Mouse (Mus musculus) neural tube, embryonic 12.5 days (tissue): ENCODE data around the gene Tom1l2. TPM values are rescaled to one million over a fixed set of nuclear protein-coding genes. Genes with fewer than 3 reads are reported as not detected.

ENCODE experiments used
- ATAC-seq: fragments of 200-750 bp; cut with Nextera tagmentation; 2 replicates; pipeline ENCODE4 v1.8.0; 2017; ENCODE audit warnings: low read depth, mild to moderate bottlenecking, moderate TSS enrichment, moderate library complexity; ENCODE audit not compliant: low FRiP score
- H3K27ac ChIP-seq: fragments of 300-500 bp; sonication (generic); 2 replicates; pipeline ENCODE4 v1.5.1; 2016
- H3K27me3 ChIP-seq: fragments of 300-500 bp; sonication (generic); replicated peaks from 2 replicates; pipeline ENCODE4 v1.6.1; 2016; ENCODE audit warnings: mild to moderate bottlenecking
- H3K36me3 ChIP-seq: fragments of 300-500 bp; sonication (generic); 2 replicates; pipeline ENCODE4 v1.6.1; 2016; ENCODE audit warnings: mild to moderate bottlenecking
- H3K4me1 ChIP-seq: fragments of 300-500 bp; sonication (generic); 2 replicates; pipeline ENCODE4 v1.6.1; 2016
- H3K4me2 ChIP-seq: fragments of 300-500 bp; sonication (generic); replicated peaks from 2 replicates; pipeline ENCODE4 v1.6.1; 2016; ENCODE audit warnings: mild to moderate bottlenecking
- H3K4me3 ChIP-seq: fragments of 300-500 bp; sonication (generic); 2 replicates; pipeline ENCODE4 v1.5.1; 2016
- H3K9ac ChIP-seq: fragments of 300-500 bp; sonication (generic); 2 replicates; pipeline ENCODE4 v1.6.1; 2016; ENCODE audit warnings: mild to moderate bottlenecking
- H3K9me3 ChIP-seq: fragments of 300-500 bp; sonication (generic); 2 replicates; pipeline ENCODE4 v1.6.1; 2016; ENCODE audit warnings: mild to moderate bottlenecking
- WGBS: fragments of 180-500 bp; shearing (Covaris S2); methylation state at CpG from one replicate; pipeline ENCODE4 v1.1.7; 2016; 5-methylcytosine and 5-hydroxymethylcytosine counted together
- polyA plus RNA-seq: library from polyadenylated mRNA; unstranded; fragments of >200 nt; fragmentation: Nextera tagmentation; extraction: Ambion mirVana; gene quantifications from 2 replicates; pipeline ENCODE4 v1.2.1, GENCODE M21; 2016

The Tom1l2 gene
- polyA plus RNA-seq, 1 experiment from 2014 or later, result 46.7 TPM

- no peak overlapping the region for H3K27ac ChIP-seq
- ATAC-seq, result no peak
Observed at GRCm38 (mm10) chr11:60300318-60300717, 52.4 kb downstream of the Tom1l2 start.

GRCm38 (mm10) chr11:60297772-60298171 lies 54.9 kb downstream of the Tom1l2 start:
- Histone ChIP-seq H3K4me2 (no peak overlapping the region), H3K4me3 (no peak overlapping the region), H3K9ac (no peak overlapping the region), H3K27me3 (no peaks in the 10 kb centered on the region), H3K27ac (no peak overlapping the region), H3K36me3 (no peaks in the 10 kb centered on the region), H3K9me3 (no peaks in the 10 kb centered on the region), H3K4me1 (peaks cover 40% of the 10 kb centered on the region)
- WGBS, result 79% methylated on average over 3 of the region's 3 CpGs
- no peak for ATAC-seq

More at GRCm38 (mm10) chr11:60300318-60300717, 52.4 kb downstream of the Tom1l2 start:
- WGBS, result 82% methylated on average over 3 of the region's 3 CpGs
- no peak overlapping the region for H3K4me3 ChIP-seq
- H3K4me1 ChIP-seq, result peaks cover 23% of the 10 kb centered on the region
- no peak overlapping the region for H3K9ac ChIP-seq
- H3K4me2 ChIP-seq, result no peak overlapping the region
- H3K36me3 ChIP-seq, result no peaks in the 10 kb centered on the region
- no peaks in the 10 kb centered on the region for H3K27me3 ChIP-seq
- no peaks in the 10 kb centered on the region for H3K9me3 ChIP-seq

GRCm38 (mm10) chr11:60294630-60295313 lies 57.9 kb downstream of the Tom1l2 start:
- Histone ChIP-seq H3K27ac (peak overlapping the region; percentile 21; the same call in 1 of the 2 replicates), H3K4me1 (peaks cover 23% of the 10 kb centered on the region), H3K27me3 (no peaks in the 10 kb centered on the region), H3K36me3 (no peaks in the 10 kb centered on the region), H3K9me3 (no peaks in the 10 kb centered on the region), H3K4me3 (no peak overlapping the region), H3K4me2 (peak overlapping the region; percentile 4), H3K9ac (no peak overlapping the region)
- no peak for ATAC-seq
- 54% methylated on average over 5 of the region's 5 CpGs for WGBS

GRCm38 (mm10) chr11:60293683-60294629 lies 58.7 kb downstream of the Tom1l2 start:
- H3K27me3 ChIP-seq, result no peaks in the 10 kb centered on the region
- peak overlapping the region; percentile 42; the same call in 1 of the 2 replicates for H3K27ac ChIP-seq
- H3K36me3 ChIP-seq, result no peaks in the 10 kb centered on the region
- no peaks in the 10 kb centered on the region for H3K9me3 ChIP-seq
- peak; percentile 63; the same call in 1 of the 2 replicates for ATAC-seq
- H3K9ac ChIP-seq, result no peak overlapping the region
- WGBS, result 66% methylated on average over 6 of the region's 6 CpGs
- peak overlapping the region; percentile 4; the same call in 1 of the 2 replicates for H3K4me2 ChIP-seq
- peaks cover 23% of the 10 kb centered on the region for H3K4me1 ChIP-seq
- no peak overlapping the region for H3K4me3 ChIP-seq

- Histone ChIP-seq H3K36me3 (no peaks in the 10 kb centered on the region), H3K27me3 (no peaks in the 10 kb centered on the region), H3K9me3 (no peaks in the 10 kb centered on the region), H3K4me3 (no peak overlapping the region), H3K4me1 (peaks cover 32% of the 10 kb centered on the region), H3K4me2 (no peak overlapping the region), H3K27ac (no peak overlapping the region), H3K9ac (no peak overlapping the region)
- ATAC-seq, result no peak; the same call in 1 of the 2 replicates
- 42% methylated on average over 2 of the region's 2 CpGs for WGBS
Observed at GRCm38 (mm10) chr11:60292718-60293117, 60.0 kb downstream of the Tom1l2 start.

- no peak for ATAC-seq
- Histone ChIP-seq H3K4me3 (no peak overlapping the region), H3K4me1 (peaks cover 28% of the 10 kb centered on the region), H3K9me3 (no peaks in the 10 kb centered on the region), H3K9ac (no peak overlapping the region), H3K36me3 (no peaks in the 10 kb centered on the region), H3K27me3 (no peaks in the 10 kb centered on the region), H3K27ac (no peak overlapping the region), H3K4me2 (no peak overlapping the region)
- WGBS, result 55% methylated on average over 5 of the region's 5 CpGs
Observed at GRCm38 (mm10) chr11:60288980-60289379, 63.7 kb downstream of the Tom1l2 start.

- Histone ChIP-seq H3K36me3 (no peaks in the 10 kb centered on the region), H3K4me3 (no peak overlapping the region), H3K4me2 (no peak overlapping the region), H3K27me3 (no peaks in the 10 kb centered on the region), H3K9ac (no peak overlapping the region), H3K9me3 (no peaks in the 10 kb centered on the region), H3K27ac (no peak overlapping the region), H3K4me1 (peaks cover 23% of the 10 kb centered on the region)
- no peak for ATAC-seq
- WGBS, result 81% methylated on average over 4 of the region's 4 CpGs
Observed at GRCm38 (mm10) chr11:60286311-60286710, 66.4 kb downstream of the Tom1l2 start.

- no peak overlapping the region for H3K27ac ChIP-seq
- H3K9me3 ChIP-seq, result no peaks in the 10 kb centered on the region
- no peaks in the 10 kb centered on the region for H3K27me3 ChIP-seq
- WGBS, result 77% methylated on average over 11 of the region's 11 CpGs
- ATAC-seq, result no peak
- H3K4me3 ChIP-seq, result no peak overlapping the region
- H3K4me2 ChIP-seq, result no peak overlapping the region
- no peak overlapping the region for H3K9ac ChIP-seq
- H3K4me1 ChIP-seq, result peaks cover 10% of the 10 kb centered on the region; the same call in 1 of the 2 replicates
- H3K36me3 ChIP-seq, result no peaks in the 10 kb centered on the region
Observed at GRCm38 (mm10) chr11:60280429-60281414, 72.0 kb downstream of the Tom1l2 start.

GRCm38 (mm10) chr11:60279483-60279882 lies 73.2 kb downstream of the Tom1l2 start:
- H3K36me3 ChIP-seq, result 0 out of 2 replicates have a peak, but pooled peaks cover 3% of the 10 kb centered on the region
- H3K27ac ChIP-seq, result no peak overlapping the region
- no peak overlapping the region for H3K4me2 ChIP-seq
- H3K9me3 ChIP-seq, result no peaks in the 10 kb centered on the region
- no peak overlapping the region for H3K9ac ChIP-seq
- 86% methylated on average over 5 of the region's 5 CpGs for WGBS
- H3K27me3 ChIP-seq, result no peaks in the 10 kb centered on the region
- no peak for ATAC-seq
- peaks cover 10% of the 10 kb centered on the region; the same call in 1 of the 2 replicates for H3K4me1 ChIP-seq
- H3K4me3 ChIP-seq, result no peak overlapping the region

- Histone ChIP-seq H3K4me2 (no peak overlapping the region), H3K4me3 (no peak overlapping the region), H3K36me3 (0 out of 2 replicates have a peak, but pooled peaks cover 4% of the 10 kb centered on the region), H3K9ac (no peak overlapping the region), H3K9me3 (no peaks in the 10 kb centered on the region), H3K4me1 (peaks cover 14% of the 10 kb centered on the region), H3K27me3 (no peaks in the 10 kb centered on the region), H3K27ac (no peak overlapping the region)
- no peak for ATAC-seq
- WGBS, result 51% methylated on average over 5 of the region's 5 CpGs
Observed at GRCm38 (mm10) chr11:60277771-60278170, 74.9 kb downstream of the Tom1l2 start.

GRCm38 (mm10) chr11:60277164-60277740 lies 75.5 kb downstream of the Tom1l2 start:
- H3K9me3 ChIP-seq, result no peaks in the 10 kb centered on the region
- 0 out of 2 replicates have a peak, but pooled peaks cover 4% of the 10 kb centered on the region for H3K36me3 ChIP-seq
- no peak overlapping the region for H3K4me2 ChIP-seq
- peaks cover 14% of the 10 kb centered on the region for H3K4me1 ChIP-seq
- ATAC-seq, result no peak
- no peak overlapping the region for H3K27ac ChIP-seq
- no peaks in the 10 kb centered on the region for H3K27me3 ChIP-seq
- WGBS, result 77% methylated on average over 8 of the region's 8 CpGs
- H3K9ac ChIP-seq, result no peak overlapping the region
- H3K4me3 ChIP-seq, result no peak overlapping the region
